Mouse (Mus musculus): ENCODE data around the gene Kif5a.

DNA sequence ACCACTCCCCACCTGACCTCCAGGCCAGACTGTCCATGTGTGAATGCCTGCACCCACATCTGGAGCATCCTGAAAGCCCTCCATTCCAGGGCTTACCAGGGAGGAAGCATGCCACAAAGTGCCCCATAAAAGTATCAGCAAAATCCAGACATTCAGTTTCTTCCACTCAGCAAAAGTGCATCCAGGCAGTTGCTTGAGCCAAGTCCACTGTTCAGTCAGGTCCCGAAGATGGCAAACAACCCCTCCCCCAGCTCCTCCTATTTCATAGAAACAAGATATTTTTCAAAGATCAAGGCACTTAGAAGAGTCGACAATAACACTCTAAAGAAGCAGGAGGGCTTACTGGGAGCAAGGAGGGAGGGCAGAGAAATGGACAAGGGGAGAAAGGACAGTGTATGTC, 64.7 kb downstream of the Kif5a start:
- TF ChIP-seq CTCF (IDR thresholded peaks at IDR 0.05; ENCODE audit: borderline replicate concordance, insufficient read depth, low read length) = no peak
- TF ChIP-seq POLR2A (IDR thresholded peaks at IDR 0.05; ENCODE audit: low read depth, low read length) = no peak; the same call in 1 of the 2 replicates
